Mouse (Mus musculus) gastrocnemius, adult 2 months (tissue): Measurements from ENCODE around the gene Tpgs1. TPM values are rescaled to one million over a fixed set of nuclear protein-coding genes. Genes with fewer than 3 reads are reported as not detected.

ENCODE experiments used
- DNase-seq: peaks from one replicate; pipeline ENCODE4 v3.0.0; 2022
- H3K27ac ChIP-seq: fragments of 200-600 bp; 2 replicates; pipeline ENCODE4 v1.8.1; 2022; ENCODE audit warnings: mild to moderate bottlenecking
- H3K4me3 ChIP-seq: fragments of 200-600 bp; 2 replicates; pipeline ENCODE4 v1.8.1; 2022; ENCODE audit warnings: mild to moderate bottlenecking, moderate library complexity
- CTCF ChIP-seq: fragments of 200-600 bp; IDR thresholded peaks from 2 replicates; pipeline ENCODE4 v1.8.1; 2022; ENCODE audit warnings: antibody characterized with exemption, mild to moderate bottlenecking, moderate library complexity
- intact Hi-C: fragments of 180-260 bp; cut with DNase I; formaldehyde crosslinking; loops from one replicate; pipeline ENCODE4 v1.15.1; 2025
- total RNA-seq, 2 experiments: library from RNA; stranded (reverse); gene quantifications; 2 replicates each; pipeline ENCODE4 v1.2.3; 2021

Tpgs1 gene
- total RNA-seq, 2 experiments from 2014 or later: 18.4 to 19.2 TPM

GRCm38 (mm10) chr10:79671396-79672087, 2.4 kb downstream of the Tpgs1 start:
- DNase-seq: no peak
- H3K27ac ChIP-seq: no peak overlapping the region
- intact Hi-C loops: no loop called here
- H3K4me3 ChIP-seq: no peak overlapping the region
- TF ChIP-seq CTCF: no peak

GRCm38 (mm10) chr10:79672088-79672455, 2.9 kb downstream of the Tpgs1 start:
- TF ChIP-seq CTCF: no peak
- Histone ChIP-seq H3K27ac (no peak overlapping the region), H3K4me3 (no peak overlapping the region)
- no peak for DNase-seq
- intact Hi-C loops: no loop called here

- intact Hi-C loops: no loop called here
- DNase-seq: no peak
- TF ChIP-seq CTCF: no peak
- Histone ChIP-seq H3K27ac (no peak overlapping the region), H3K4me3 (no peak overlapping the region)
These were observed 3.9 kb downstream of the Tpgs1 start for GRCm38 (mm10) chr10:79673054-79673453.

GRCm38 (mm10) chr10:79675346-79676035, 6.3 kb downstream of the Tpgs1 start:
- Histone ChIP-seq H3K4me3 (no peak overlapping the region), H3K27ac (no peak overlapping the region)
- TF ChIP-seq CTCF: no peak
- DNase-seq: no peak
- intact Hi-C loops: no loop called here

DNA sequence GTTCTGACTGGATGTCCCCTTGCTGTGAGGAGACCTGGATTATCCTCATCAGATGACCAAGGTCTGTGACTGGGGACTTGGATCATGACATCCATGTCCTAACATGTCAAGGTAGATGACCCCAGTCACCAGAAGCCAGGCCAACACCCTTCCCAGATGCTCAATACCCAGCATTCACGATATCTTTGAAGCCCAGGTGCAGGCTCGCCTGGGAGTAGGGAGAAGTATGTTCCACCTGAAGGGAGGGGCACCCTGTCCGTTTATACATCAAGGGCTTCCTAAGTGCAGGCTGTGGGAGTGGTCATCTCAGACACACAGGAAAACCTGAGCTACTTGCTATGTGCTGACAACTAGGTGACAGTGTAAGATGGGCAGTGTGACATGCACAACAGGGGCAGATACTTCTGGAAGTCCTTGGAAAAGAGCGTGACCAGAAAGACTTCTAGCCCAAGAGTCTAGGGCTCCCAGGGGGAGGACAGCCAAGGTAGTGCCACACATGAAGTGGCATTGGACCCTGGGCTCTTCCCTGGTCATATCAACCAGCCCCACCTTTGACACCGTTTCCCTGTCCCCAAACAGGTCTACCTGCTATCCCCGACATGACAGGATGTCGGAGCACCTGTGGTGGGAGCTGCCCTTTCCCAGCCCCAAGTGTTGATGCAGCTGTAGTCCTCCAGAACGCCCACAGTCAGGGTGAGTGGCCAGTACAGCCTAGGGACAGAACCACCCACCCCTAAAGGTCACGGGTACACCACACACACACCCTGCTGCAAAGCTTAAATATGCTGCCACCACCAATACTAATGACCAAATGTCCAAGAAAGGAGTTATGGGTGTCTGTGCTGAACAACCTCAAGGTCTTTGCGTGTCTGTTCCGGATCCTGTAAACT, 11.7 kb downstream of the Tpgs1 start:
- intact Hi-C loops: no loop called here
- Histone ChIP-seq H3K27ac (peak overlapping the region; percentile 94), H3K4me3 (peak overlapping the region; percentile 98)
- no peak for DNase-seq
- no peak for TF ChIP-seq CTCF

- intact Hi-C loops: loop anchor here (2.0 kb wide), 1 partner anchor 23 kb away; the partner anchor contains the start of gene Bsg
- peak; percentile 37; the same call in 1 of the 2 replicates for TF ChIP-seq CTCF
These were observed 12.5 kb downstream of the Tpgs1 start, which contains the start of gene Cdc34 for GRCm38 (mm10) chr10:79681591-79682245. Gene Cdc34 (plus strand): TSS chr10:79682195.

GRCm38 (mm10) chr10:79682551-79682915, 13.4 kb downstream of the Tpgs1 start:
- peak overlapping the region; percentile 98 for H3K4me3 ChIP-seq
- H3K27ac ChIP-seq: peak overlapping the region; percentile 99
- peak; percentile 61 for DNase-seq
- intact Hi-C loops: loop anchor here (2.0 kb wide), 1 partner anchor 22 kb away; the partner anchor contains the start of gene Bsg
- TF ChIP-seq CTCF: no peak

More at GRCm38 (mm10) chr10:79681591-79682245, 12.5 kb downstream of the Tpgs1 start, which contains the start of gene Cdc34:
- peak; percentile 100 for DNase-seq
- Histone ChIP-seq H3K4me3 (peak within 1 kb of the TSS; percentile 98), H3K27ac (peak within 1 kb of the TSS; percentile 99)

DNA sequence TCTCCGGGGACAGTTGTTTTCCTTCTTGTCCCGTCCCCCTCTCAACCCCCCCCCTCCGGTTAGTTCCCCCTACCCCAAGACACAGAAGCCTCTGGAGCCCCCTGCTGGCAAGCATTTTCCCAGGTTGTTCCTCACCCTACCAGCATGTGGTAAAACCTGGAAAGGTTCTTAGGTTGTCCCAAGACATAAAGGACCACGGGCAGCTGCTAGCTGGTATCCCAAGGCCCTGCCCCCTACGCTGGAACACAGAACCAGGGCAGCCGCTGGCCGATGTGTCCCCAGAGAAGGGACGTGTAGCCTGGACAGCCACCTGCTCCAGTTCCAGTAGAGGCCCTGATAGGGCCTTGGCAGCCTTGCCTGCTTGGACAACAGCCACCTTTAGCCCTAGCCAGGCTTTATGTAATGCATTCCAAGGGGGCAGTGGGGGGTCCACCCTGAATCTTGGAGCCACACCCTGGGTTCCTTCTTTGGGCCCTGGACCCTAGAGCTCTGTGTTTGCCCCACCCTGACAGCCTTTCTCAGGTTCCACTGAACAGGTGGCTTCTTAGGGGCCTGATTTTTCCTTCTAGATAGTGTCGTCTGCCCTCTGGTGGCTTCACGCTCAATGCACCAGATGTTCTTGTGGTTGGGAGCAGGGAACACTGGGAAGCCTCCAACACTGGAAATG, 13.9 kb downstream of the Tpgs1 start:
- peak; percentile 64 for TF ChIP-seq CTCF
- peak; percentile 86 for DNase-seq
- H3K4me3 ChIP-seq: peak overlapping the region; percentile 98
- intact Hi-C loops: loop anchor here (2.0 kb wide), 1 partner anchor 22 kb away; the partner anchor contains the start of gene Bsg
- peak overlapping the region; percentile 99 for H3K27ac ChIP-seq

DNA sequence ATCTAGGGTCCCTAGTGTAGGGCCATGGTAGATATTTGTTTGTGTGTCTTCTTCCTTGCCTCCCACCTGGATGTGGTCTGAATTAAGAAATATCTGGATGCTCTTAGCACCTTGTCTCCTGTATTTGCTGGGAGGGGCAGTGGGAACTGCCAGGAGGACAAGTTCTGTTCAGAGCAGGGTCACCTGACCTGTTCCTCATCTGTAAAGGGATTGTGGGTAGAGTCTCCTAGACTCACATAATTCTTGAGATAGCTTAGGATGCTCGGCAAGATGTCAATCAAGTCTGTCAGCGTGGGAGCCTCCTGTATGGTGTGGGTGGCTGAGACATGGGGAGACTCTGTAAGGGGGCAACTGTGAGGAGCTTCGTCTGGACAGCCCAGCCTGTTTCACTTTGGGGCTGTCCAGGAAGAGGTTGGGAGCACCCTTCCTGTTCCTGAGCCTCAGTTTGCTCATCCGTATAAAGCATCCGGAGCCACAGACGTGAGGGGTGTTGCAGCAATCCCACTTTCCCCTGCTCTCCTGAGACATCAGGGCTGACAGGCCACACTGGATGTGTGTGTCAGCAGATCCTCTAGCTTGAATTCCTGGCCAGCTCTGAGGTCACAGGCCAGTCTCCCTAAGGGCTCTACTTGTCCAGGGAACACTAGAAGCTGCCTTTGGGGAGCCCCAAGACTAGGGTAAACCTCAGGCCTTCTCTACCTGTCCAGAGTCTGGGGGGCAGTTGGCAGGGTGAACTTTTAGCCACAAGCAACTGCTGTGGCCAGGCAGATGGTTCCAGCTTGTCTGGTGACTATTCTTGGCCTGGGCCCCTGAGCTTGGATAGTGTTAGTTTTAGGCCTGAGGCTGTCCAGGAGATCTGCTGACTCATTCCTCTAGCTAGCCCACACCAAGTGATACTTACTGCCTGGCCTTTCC, 14.8 kb downstream of the Tpgs1 start:
- Histone ChIP-seq H3K27ac (peak overlapping the region; percentile 99), H3K4me3 (peak overlapping the region; percentile 98)
- TF ChIP-seq CTCF: no peak
- intact Hi-C loops: loop anchor here (2.0 kb wide), 1 partner anchor 21 kb away; the partner anchor contains the start of gene Bsg
- DNase-seq: peak; percentile 88

GRCm38 (mm10) chr10:79684770-79685600, 15.8 kb downstream of the Tpgs1 start:
- Histone ChIP-seq H3K4me3 (peak overlapping the region; percentile 98), H3K27ac (peak overlapping the region; percentile 99)
- DNase-seq: no peak
- intact Hi-C loops: no loop called here
- no peak for TF ChIP-seq CTCF
